Mouse (Mus musculus): ENCODE data around the gene Ptprn2.

DNA sequence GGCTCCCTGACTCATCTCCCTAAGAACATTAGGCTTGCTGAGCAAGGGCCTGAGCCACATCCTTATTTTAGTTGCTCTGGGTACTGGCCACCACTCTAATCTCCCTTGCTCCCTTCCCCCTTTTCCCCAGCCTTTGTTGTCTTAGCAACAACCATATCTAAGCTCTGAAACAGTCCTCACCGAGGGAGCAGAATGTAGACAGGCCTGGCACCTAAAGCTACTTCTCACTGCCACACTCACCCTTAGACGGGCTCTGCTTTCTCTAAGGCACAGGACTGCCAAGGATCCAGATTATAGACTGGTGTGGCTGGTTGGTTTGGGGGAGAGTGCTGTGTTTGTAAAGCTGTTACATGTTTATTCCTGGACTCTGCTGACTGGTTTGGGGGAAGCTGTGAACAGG, 594.2 kb downstream of the Ptprn2 start:
- TF ChIP-seq CTCF (IDR thresholded peaks at IDR 0.05; ENCODE audit: low read depth): no peak
- TF ChIP-seq EP300 (IDR thresholded peaks at IDR 0.05; ENCODE audit: low read depth): no peak

All from liver, postnatal 0 days (tissue).